Mouse (Mus musculus) granulocyte monocyte progenitor cell, adult 5-6 weeks (primary cell): Measurements from ENCODE around the gene Apoc4. TPM values are rescaled to one million over a fixed set of nuclear protein-coding genes. Genes with fewer than 3 reads are reported as not detected.

Experiments used
- ATAC-seq: replicated peaks from 2 replicates; pipeline ENCODE4 v1.8.0; 2016; ENCODE audit warnings: mild to moderate bottlenecking, moderate TSS enrichment, inconsistent platforms; ENCODE audit not compliant: poor library complexity, severe bottlenecking
- total RNA-seq, 2 experiments: library from RNA; stranded (forward) in 1 of 2; stranded (reverse) in 1 of 2; fragments of 200-712, 200-1000 nt in 1 of 2; fragments of >200 nt in 1 of 2; fragmentation: Nextera tagmentation in 1 of 2; gene quantifications; 2 replicates each; pipeline ENCODE4 v1.2.3; 2014 to 2017

Gene Apoc4
- total RNA-seq (2014; fragmentation: Nextera tagmentation) (not detected in 2 replicates), total RNA-seq (2017) (not detected in 2 replicates)

- no peak for ATAC-seq
Measured at GRCm38 (mm10) chr7:19681202-19681694, at the start of gene Apoc4, which contains the start of gene Gm44805. Gene Apoc4 (minus strand): TSS chr7:19681479. Gene Gm44805 (minus strand): TSS chr7:19681423.

GRCm38 (mm10) chr7:19726541-19726940 lies 45.3 kb upstream of the Apoc4 start:
- ATAC-seq: peak; percentile 57; the same call in 1 of the 2 replicates

GRCm38 (mm10) chr7:19724167-19724566 lies 42.9 kb upstream of the Apoc4 start:
- no peak for ATAC-seq

GRCm38 (mm10) chr7:19722754-19723195 lies 41.5 kb upstream of the Apoc4 start:
- ATAC-seq: no peak

- ATAC-seq: no peak
Measured at GRCm38 (mm10) chr7:19719200-19719599, 37.9 kb upstream of the Apoc4 start.

- ATAC-seq: no peak
Measured at GRCm38 (mm10) chr7:19718297-19718952, 37.1 kb upstream of the Apoc4 start.

GRCm38 (mm10) chr7:19717346-19717745 lies 36.1 kb upstream of the Apoc4 start:
- no peak for ATAC-seq

- ATAC-seq: no peak
Measured at GRCm38 (mm10) chr7:19716822-19717221, 35.5 kb upstream of the Apoc4 start.

GRCm38 (mm10) chr7:19716055-19716682 lies 34.9 kb upstream of the Apoc4 start:
- ATAC-seq: no peak

- ATAC-seq: peak; percentile 82
Measured at GRCm38 (mm10) chr7:19715239-19716054, 34.2 kb upstream of the Apoc4 start, which contains the start of gene Tomm40. Gene Tomm40 (minus strand): TSS chr7:19715438.

GRCm38 (mm10) chr7:19714836-19715235 lies 33.6 kb upstream of the Apoc4 start:
- ATAC-seq: no peak

- no peak for ATAC-seq
Measured at GRCm38 (mm10) chr7:19713598-19713997, 32.3 kb upstream of the Apoc4 start.

GRCm38 (mm10) chr7:19713196-19713595 lies 31.9 kb upstream of the Apoc4 start:
- ATAC-seq: no peak

- no peak for ATAC-seq
Measured at GRCm38 (mm10) chr7:19712414-19712813, 31.1 kb upstream of the Apoc4 start.

- no peak for ATAC-seq
Measured at GRCm38 (mm10) chr7:19710650-19711049, 29.4 kb upstream of the Apoc4 start.

GRCm38 (mm10) chr7:19705271-19705670 lies 24.0 kb upstream of the Apoc4 start:
- no peak for ATAC-seq

- ATAC-seq: no peak
Measured at GRCm38 (mm10) chr7:19704475-19704874, 23.2 kb upstream of the Apoc4 start.

- no peak for ATAC-seq
Measured at GRCm38 (mm10) chr7:19702859-19703555, 21.7 kb upstream of the Apoc4 start.

- ATAC-seq: peak; percentile 38
Measured at GRCm38 (mm10) chr7:19701069-19701761, 19.9 kb upstream of the Apoc4 start.
